Mouse (Mus musculus): ENCODE data around the gene Opcml. TPM values are rescaled to one million over a fixed set of nuclear protein-coding genes. Genes with fewer than 3 reads are reported as not detected.
A peak's percentile ranks its signal among the peaks of the same experiment; 100 is the strongest.

Gene Opcml
- total RNA-seq, 2 experiments from 2014 or later, result 235 to 266 TPM

DNA sequence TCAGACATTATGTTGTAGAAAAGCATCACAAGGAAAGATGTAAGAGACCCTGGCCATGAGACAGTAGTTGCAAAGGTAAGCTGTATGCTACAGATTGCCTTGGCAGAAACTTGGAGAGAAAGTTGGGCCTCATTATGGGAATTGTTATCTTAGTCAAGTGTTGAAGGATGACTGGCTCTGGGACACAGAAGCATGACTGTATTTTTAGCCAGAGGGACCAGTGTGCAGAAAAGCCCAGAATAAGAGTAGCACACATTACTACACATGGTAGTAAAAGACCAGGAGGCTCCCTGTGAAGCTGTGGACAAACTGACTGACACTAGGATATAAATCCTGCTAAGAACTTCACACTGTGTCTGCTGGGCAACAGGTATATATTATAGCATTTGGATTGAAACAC, 1016.1 kb downstream of the Opcml start:
- no peak for DNase-seq (ENCODE audit: extremely low spot score in 1 of 2, low spot score in 1 of 2)

- peak; percentile 33 to 46 for DNase-seq (ENCODE audit: extremely low spot score in 1 of 2, low spot score in 1 of 2)
Observed at GRCm38 (mm10) chr9:28822060-28822459, 1031.5 kb downstream of the Opcml start.

DNA sequence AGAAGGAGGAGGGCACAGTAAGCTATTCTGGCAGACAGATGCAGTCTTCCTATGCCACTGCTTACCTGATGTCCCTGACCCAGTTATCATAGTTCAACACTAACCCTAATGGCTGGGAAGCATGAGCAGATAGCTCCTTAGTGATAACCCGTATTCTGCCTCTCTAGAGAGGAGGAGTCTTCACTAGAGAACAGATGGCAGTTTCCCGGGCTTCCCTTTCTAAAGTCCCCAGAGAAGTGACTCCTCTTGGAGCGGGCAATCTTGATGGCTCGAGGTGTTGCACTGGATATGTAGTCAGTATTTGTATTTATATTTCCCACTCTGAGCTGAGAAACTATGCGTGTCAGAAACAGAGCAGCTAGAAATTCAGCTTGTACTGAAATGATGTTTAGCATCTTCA, 1031.9 kb downstream of the Opcml start:
- DNase-seq (ENCODE audit: extremely low spot score in 1 of 2, low spot score in 1 of 2), result no peak

- no peak for DNase-seq (ENCODE audit: extremely low spot score in 1 of 2, low spot score in 1 of 2)
Observed at GRCm38 (mm10) chr9:28825821-28826220, 1035.2 kb downstream of the Opcml start.

GRCm38 (mm10) chr9:28845961-28846570, 1055.5 kb downstream of the Opcml start:
- DNase-seq (ENCODE audit: extremely low spot score in 1 of 2, low spot score in 1 of 2), result no peak

DNA sequence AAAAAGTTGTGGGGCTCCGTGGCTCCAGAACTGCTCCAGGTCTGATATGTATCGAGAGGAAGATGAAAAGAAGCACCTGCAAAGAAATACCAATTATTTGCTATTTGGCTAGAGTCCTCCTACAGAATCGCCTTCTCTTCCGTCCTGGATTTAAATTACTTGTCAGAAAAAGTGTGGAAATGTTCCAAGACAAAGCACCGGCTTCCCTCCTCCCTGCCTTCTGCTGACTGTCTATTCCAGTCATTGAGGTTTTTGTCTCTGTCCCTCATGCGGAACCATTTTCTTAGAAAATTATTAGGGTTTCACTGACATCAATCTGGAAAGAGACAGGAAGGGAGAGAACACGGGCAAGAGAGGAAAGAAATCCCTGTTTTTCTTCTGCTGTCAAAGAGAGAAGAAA, 1065.3 kb downstream of the Opcml start:
- no peak for DNase-seq (ENCODE audit: extremely low spot score in 1 of 2, low spot score in 1 of 2)

- DNase-seq (ENCODE audit: extremely low spot score in 1 of 2, low spot score in 1 of 2), result no peak
Observed at GRCm38 (mm10) chr9:28861983-28862382, 1071.4 kb downstream of the Opcml start.

GRCm38 (mm10) chr9:28867256-28867655, 1076.7 kb downstream of the Opcml start:
- DNase-seq (ENCODE audit: extremely low spot score in 1 of 2, low spot score in 1 of 2), result no peak

DNA sequence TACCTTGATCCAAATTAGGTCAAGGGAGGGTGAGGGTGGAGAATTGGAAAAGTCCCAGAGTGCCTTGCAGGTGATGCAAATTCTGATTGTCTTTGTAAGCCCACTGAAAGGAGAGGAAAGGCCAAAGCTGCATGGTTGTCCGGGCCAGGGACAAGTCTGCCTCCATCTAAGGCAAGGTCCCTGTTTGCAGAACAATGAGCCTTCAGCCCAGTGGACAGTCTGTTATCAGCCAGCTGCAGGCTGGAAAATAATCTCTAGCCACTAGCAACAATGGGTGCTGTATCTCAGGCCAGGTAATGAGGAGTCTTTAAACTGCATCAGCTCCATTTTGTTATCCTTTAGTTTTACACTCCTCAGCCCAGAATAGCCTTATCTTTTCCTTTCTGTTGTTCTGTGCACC, 1079.9 kb downstream of the Opcml start:
- DNase-seq (ENCODE audit: extremely low spot score in 1 of 2, low spot score in 1 of 2), result no peak

- no peak for DNase-seq (ENCODE audit: extremely low spot score in 1 of 2, low spot score in 1 of 2)
Observed at GRCm38 (mm10) chr9:28882566-28882965, 1092.0 kb downstream of the Opcml start.

- no peak for DNase-seq (ENCODE audit: extremely low spot score in 1 of 2, low spot score in 1 of 2)
Observed at GRCm38 (mm10) chr9:28891611-28892010, 1101.0 kb downstream of the Opcml start.

- DNase-seq (ENCODE audit: extremely low spot score in 1 of 2, low spot score in 1 of 2), result no peak
Observed at GRCm38 (mm10) chr9:28903291-28903690, 1112.7 kb downstream of the Opcml start.

- no peak for DNase-seq (ENCODE audit: extremely low spot score in 1 of 2, low spot score in 1 of 2)
Observed at GRCm38 (mm10) chr9:28909738-28910137, 1119.2 kb downstream of the Opcml start.

- no peak for DNase-seq (ENCODE audit: extremely low spot score in 1 of 2, low spot score in 1 of 2)
Observed at GRCm38 (mm10) chr9:28911571-28912185, 1121.1 kb downstream of the Opcml start.

DNA sequence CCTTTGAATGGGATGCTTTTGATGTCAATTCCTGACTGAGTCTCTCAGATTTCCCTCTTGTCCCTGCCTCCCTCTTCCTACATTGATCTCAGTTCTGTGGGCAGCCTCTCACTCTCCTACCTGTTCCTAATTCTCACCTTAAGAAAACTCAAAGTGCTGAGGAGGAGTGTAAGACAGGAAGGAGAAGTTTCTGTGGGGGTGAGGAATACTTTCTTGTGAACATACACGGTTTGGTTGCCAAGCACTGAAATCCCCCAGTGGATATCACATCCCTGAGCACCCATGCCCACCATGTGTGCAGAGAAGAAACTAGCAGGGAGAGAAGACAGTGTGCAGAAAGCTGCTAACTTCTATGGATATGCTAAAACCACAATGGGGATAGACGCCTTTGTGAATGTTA, 1141.5 kb downstream of the Opcml start:
- DNase-seq (ENCODE audit: extremely low spot score in 1 of 2, low spot score in 1 of 2), result no peak

DNA sequence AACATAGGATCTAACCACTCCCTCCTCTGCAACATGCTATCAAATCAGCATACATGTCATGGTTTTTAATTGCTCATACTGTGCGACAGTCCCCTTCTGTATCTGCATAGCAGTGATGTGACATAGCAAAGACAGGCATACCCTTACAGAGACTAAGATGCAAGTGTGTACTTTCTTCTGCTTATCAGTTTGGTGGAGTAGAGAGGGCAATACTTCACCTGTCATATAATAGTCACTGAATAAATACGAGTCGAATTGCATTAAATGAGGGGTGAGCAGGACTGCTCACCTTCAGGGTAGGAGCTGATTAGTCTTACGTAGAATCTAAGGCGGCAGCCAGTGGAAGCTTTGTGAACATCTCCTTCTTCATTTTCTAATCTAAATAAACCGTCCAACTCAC, 1146.6 kb downstream of the Opcml start:
- DNase-seq (ENCODE audit: extremely low spot score in 1 of 2, low spot score in 1 of 2), result no peak

DNA sequence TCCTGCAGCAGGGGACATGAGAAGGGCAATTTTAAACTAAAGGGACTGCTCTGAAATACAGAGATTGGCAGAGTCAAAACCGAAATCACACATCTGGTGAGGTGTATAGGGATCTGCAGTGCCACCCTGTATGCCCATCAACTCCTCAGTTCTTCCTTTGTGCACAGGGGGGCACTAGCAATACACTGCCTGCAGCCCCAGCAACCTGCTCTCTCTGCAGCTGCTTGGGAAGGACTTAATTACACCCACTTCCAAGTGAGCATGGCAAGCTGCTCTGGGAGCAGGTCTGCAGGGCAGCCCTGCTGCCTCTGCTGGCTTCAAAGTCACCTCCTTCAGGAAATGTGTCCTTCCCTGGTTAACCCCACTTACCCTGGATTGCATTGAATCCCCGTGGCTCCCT, 1147.4 kb downstream of the Opcml start:
- DNase-seq (ENCODE audit: extremely low spot score in 1 of 2, low spot score in 1 of 2), result no peak

DNA sequence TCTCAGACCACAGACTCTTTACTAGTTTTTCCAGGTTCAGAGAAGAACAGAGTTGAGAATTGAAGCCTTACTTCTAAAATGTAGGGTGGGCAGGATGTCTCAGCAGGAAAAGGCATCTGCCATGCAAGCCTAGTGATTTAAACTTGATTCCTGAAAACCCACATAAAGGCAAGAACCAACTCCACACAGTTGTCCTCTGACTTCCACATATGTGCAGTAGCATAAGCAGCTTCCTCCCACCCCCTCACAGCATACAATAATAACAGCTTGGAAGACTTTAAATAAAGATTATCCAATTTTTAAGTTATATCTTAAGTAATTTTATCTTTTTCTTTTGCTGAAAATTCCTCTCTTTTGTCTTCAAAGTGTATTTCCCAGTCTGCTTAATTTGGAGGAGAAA, 1150.3 kb downstream of the Opcml start:
- DNase-seq (ENCODE audit: extremely low spot score in 1 of 2, low spot score in 1 of 2), result no peak

GRCm38 (mm10) chr9:28969455-28969854, 1178.9 kb downstream of the Opcml start:
- no peak for DNase-seq (ENCODE audit: extremely low spot score in 1 of 2, low spot score in 1 of 2)

All from layer of hippocampus, postnatal 25 days (tissue).